Mouse (Mus musculus): ENCODE data around the gene Epop.

DNA sequence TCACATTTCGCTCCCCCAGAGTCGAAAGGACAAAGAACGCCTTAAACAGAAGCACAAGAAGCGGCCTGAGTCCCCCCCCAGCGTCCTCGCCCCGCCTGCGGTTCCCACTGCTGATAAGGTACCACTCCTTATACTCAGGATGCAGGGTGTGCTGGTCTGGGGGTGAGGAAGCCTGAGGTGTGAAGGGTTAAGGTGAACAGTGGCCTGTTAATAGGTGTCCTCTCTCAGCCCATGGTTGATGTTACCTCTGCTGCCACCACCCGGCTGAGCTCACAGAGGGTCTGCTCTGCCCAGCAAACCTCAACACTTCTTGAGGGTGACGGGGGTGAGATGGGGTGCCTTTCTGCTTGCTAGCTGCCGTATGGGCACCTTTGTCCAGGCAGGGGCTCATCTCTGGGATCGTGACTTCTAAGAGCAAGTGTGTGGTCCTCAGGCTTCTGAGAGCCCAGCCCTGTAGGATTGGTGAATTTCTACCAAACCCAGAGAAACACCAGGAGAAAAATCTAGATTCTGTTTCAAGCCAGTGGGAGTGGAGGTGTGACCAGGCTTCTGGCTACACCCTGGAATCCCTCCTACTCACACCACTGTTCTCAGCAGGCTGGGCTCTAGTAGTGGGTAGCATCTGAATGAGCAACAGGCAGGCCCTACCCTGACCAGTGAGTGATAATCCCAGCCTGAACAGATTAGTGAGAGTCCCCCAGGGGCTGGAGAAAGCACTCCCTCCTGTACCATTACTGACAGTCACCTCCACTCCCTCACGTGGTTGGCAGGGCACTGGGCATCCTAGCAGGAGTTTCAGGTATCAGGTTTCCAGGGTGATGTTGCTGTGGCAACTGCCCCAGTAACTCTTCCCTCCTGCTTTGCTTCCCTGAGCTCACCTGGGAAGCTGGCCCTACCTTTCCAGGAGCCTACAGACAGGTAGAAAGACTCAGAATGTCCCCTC is 41.0 kb upstream of the Epop start:
- TF ChIP-seq CTCF (IDR thresholded peaks at IDR 0.05; ENCODE audit: low read depth, low read length), result no peak
- TF ChIP-seq POLR2A (IDR thresholded peaks at IDR 0.05; ENCODE audit: borderline replicate concordance, low read depth, low read length), result no peak

Measured in bone marrow macrophage, adult 2 months (primary cell).